Mouse (Mus musculus) MEL (cell line): ENCODE data around the gene Ldhc.

Experiments used
- CTCF ChIP-seq, 3 experiments: IDR thresholded peaks in 2 of 3; conservative IDR thresholded peaks in 1 of 3; 2 replicates each; pipeline ENCODE4 v1.5.1; 2011 to 2012; ENCODE audit warnings: low read length in 3 of 3, low read depth in 2 of 3, mild to moderate bottlenecking in 2 of 3, improper control_type of control experiment in 1 of 3, inconsistent platforms in 1 of 3, mixed read lengths in 1 of 3, moderate library complexity in 1 of 3; ENCODE audit not compliant: control insufficient read depth in 1 of 3, insufficient read depth in 1 of 3, poor library complexity in 1 of 3, severe bottlenecking in 1 of 3
- E2F4 ChIP-seq: IDR thresholded peaks from 2 replicates; pipeline ENCODE4 v1.6.1; 2011; ENCODE audit warnings: low read depth, low read length, improper control_type of control experiment, borderline replicate concordance
- HCFC1 ChIP-seq: IDR thresholded peaks from 2 replicates; pipeline ENCODE4 v1.6.1; 2012; ENCODE audit warnings: low read depth, mild to moderate bottlenecking, inconsistent platforms, low read length, improper control_type of control experiment, moderate library complexity
- MAZ ChIP-seq: IDR thresholded peaks from 2 replicates; pipeline ENCODE4 v1.6.1; 2012; ENCODE audit warnings: low read depth, mild to moderate bottlenecking, inconsistent platforms, low read length, improper control_type of control experiment
- MEF2A ChIP-seq: IDR thresholded peaks from 2 replicates; pipeline ENCODE4 v1.6.1; 2014; ENCODE audit warnings: low read depth, mild to moderate bottlenecking, inconsistent platforms, low read length, improper control_type of control experiment; ENCODE audit not compliant: poor library complexity, insufficient replicate concordance, severe bottlenecking; ENCODE audit errors: extremely low read depth
- MXI1 ChIP-seq: IDR thresholded peaks from 2 replicates; pipeline ENCODE4 v1.6.1; 2011; ENCODE audit warnings: mild to moderate bottlenecking, low read depth, low read length, improper control_type of control experiment
- NELFE ChIP-seq: IDR thresholded peaks from 2 replicates; pipeline ENCODE4 v1.6.1; 2011; ENCODE audit warnings: low read depth, low read length, improper control_type of control experiment
- POLR2A ChIP-seq, 2 experiments: IDR thresholded peaks; 2 replicates each; pipeline ENCODE4 v1.6.1; 2011 to 2012; ENCODE audit warnings: low read length in 2 of 2, mild to moderate bottlenecking in 2 of 2, control low read depth in 1 of 2, improper control_type of control experiment in 1 of 2, low read depth in 1 of 2, moderate library complexity in 1 of 2; ENCODE audit not compliant: control insufficient read depth in 1 of 2, insufficient read depth in 1 of 2, poor library complexity in 1 of 2
- RAD21 ChIP-seq: IDR thresholded peaks from 2 replicates; pipeline ENCODE4 v1.6.1; 2011; ENCODE audit warnings: mild to moderate bottlenecking, low read depth, low read length, improper control_type of control experiment
- SMC3 ChIP-seq: IDR thresholded peaks from 2 replicates; pipeline ENCODE4 v1.6.1; 2011; ENCODE audit warnings: low read depth, low read length, improper control_type of control experiment

GRCm38 (mm10) chr7:46836357-46836756 lies 24.6 kb upstream of the Ldhc start:
- TF ChIP-seq CTCF (IDR thresholded peaks at IDR 0.05 in 2 of 3, conservative IDR thresholded peaks at IDR 0.05 in 1 of 3; ENCODE audit: control insufficient read depth in 1 of 3, insufficient read depth in 1 of 3, low read depth in 2 of 3, low read length in 3 of 3, poor library complexity in 1 of 3, severe bottlenecking in 1 of 3) = no peak
- no peak for TF ChIP-seq E2F4
- no peak for TF ChIP-seq RAD21
- no peak for TF ChIP-seq SMC3
- no peak for TF ChIP-seq POLR2A (IDR thresholded peaks at IDR 0.05; ENCODE audit: control insufficient read depth in 1 of 2, insufficient read depth in 1 of 2, low read depth in 1 of 2, low read length in 2 of 2, poor library complexity in 1 of 2)
- TF ChIP-seq NELFE = no peak
- no peak for TF ChIP-seq MXI1
- no peak for TF ChIP-seq HCFC1
- no peak for TF ChIP-seq MAZ
- TF ChIP-seq MEF2A = no peak
